Mouse (Mus musculus) c-Kit-positive CD71-positive TER-119-positive erythroid progenitor cells, embryonic 14.5 days (primary cell): ENCODE measurements around the gene Glb1.

Experiments used
- DNase-seq: peaks from one replicate; pipeline ENCODE4 v3.0.0-alpha.2; 2013; ENCODE audit warnings: low spot score

Glb1 gene

GRCm38 (mm10) chr9:114395258-114395657, 5.6 kb upstream of the Glb1 start:
- DNase-seq: no peak

DNA sequence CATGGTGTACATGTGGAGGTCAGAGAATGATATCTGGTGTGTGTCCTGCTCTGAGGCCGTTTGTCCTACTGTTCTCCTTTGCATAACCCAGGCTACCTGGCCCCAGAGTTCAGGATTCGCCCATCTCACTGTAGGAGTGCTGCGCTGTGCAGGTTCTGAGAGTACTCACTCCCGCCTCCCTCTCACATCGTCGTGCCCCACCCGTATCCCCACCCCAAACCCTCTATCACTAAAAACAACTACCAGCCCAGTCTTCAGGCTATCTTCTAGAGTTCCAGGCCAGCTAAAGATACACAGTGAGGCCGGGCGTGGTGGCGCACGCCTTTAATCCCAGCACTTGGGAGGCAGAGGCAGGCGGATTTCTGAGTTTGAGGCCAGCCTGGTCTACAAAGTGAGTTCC, 1.2 kb upstream of the Glb1 start:
- no peak for DNase-seq

- DNase-seq: no peak
Measured at GRCm38 (mm10) chr9:114400588-114400948, 308 bp upstream of the Glb1 start.

- peak; percentile 46 for DNase-seq
Measured at GRCm38 (mm10) chr9:114401685-114402080, 807 bp downstream of the Glb1 start.

- DNase-seq: no peak
Measured at GRCm38 (mm10) chr9:114407676-114408075, 6.8 kb downstream of the Glb1 start.

- DNase-seq: no peak
Measured at GRCm38 (mm10) chr9:114410313-114410862, 9.5 kb downstream of the Glb1 start.

DNA sequence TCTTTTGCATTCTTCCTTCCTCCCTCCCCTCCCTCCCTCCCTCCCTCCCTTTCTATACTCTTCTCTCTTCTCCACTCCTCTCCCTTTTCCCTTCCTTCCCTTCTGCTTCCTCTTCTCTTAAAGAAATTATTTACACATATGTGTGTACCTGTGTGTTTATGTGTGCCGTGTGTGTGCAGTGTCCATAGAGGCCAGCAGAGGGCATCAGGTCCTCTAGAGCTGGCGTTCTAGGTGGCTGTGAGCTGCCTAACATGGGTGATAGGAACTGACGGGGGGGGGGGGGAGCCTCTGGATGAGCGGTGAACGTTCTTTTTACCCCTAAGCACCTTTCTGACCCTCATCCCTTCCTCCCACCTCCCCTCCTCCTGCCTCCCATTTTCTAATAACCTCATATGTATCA, 10.4 kb downstream of the Glb1 start:
- DNase-seq: no peak

DNA sequence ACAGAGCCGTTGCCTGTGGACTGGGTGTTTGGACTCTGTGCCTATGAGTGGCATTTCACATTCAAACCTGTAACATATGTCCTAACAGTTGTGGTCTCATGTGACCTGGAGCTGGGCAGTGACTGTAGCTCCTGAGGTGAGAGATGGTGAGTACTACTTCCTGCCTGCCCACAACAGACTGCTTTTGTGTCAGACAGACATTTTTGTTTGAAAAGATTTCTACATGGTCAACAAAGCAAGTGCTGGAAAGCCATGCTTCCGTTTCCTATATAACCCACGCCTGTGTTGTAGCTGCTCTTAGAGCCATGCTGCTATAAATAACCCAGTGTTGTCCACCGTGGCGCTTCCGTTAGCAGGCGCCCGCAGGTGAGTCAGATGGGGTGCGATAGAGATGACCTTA, 11.5 kb downstream of the Glb1 start:
- no peak for DNase-seq

GRCm38 (mm10) chr9:114413866-114414265, 13.0 kb downstream of the Glb1 start:
- no peak for DNase-seq

DNA sequence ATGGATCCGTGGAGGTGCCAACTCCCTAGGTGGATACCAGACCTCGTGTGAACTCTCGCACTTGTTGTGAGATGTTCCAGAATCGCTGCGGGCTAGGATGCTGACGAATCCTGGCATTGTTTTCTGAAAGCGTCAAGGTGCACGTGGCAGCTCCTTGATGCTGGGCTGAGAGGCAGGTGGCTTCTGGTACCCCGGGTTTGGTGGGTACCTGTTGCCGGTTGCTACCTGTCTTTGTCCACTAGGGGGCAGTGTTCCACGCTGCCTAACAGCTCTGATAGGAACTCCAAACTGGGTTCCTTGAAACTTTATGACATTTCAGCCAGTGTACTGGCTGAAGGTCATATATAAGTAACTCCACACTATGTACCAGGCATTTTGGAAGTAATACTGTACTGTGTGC, 14.8 kb downstream of the Glb1 start:
- DNase-seq: peak; percentile 58

DNA sequence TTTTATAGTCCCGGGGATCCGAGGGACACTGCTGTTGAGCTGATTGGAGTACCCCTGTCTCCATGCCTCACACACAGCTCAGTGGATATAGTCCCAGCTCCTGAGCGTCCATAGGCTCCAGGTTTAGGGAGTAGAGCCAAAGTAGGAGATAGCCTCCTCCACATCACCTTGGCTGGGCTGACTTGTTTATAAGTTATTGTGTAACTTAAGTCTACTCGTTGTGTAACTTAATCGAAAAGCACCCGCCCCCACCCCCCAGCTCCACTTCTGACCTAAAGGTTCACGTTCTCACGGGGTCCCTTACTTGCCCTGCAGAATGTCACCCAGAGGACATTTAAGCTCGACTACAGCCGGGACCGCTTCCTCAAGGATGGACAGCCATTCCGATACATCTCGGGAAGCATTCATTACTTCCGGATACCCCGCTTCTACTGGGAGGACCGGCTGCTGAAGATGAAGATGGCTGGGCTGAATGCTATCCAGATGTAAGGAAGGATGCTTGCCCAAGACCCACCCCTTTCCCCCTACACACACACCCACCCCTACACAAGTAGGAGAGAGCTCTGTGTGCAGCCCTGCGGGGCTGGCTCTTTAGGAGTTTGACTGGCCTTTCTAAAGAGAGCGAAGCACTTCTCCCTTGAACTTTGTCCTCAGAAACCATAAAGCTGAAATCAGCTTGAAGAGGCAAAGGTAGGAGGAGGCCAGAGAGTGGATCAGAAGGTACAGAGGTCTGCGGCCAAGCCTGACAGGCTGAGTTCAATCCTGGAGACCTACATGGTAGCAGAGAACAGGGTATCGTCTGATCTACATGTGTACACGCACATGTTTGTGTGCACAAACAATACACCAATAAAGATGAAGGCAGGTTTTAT, 16.0 kb downstream of the Glb1 start:
- no peak for DNase-seq

DNA sequence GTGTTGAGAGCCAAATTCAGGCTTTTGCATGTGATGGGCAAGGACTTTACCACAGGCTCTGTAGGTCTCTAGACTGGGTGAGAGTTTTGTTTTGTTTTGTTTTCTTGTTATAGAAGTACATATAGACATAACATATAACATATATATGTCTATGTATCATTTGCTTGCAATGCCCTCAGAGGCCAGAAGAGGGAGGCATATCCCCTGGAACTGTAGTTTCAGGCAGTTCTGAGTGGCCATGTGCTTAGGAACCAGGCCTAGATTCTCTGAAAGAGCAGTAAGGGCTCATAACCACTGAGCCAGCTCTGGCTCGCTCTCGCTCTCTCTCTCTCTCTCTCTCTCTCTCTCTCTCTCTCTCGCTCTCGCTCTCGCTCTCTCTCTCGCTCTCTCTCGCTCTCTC, 17.3 kb downstream of the Glb1 start:
- DNase-seq: peak; percentile 65

GRCm38 (mm10) chr9:114420443-114420842, 19.6 kb downstream of the Glb1 start:
- no peak for DNase-seq

DNA sequence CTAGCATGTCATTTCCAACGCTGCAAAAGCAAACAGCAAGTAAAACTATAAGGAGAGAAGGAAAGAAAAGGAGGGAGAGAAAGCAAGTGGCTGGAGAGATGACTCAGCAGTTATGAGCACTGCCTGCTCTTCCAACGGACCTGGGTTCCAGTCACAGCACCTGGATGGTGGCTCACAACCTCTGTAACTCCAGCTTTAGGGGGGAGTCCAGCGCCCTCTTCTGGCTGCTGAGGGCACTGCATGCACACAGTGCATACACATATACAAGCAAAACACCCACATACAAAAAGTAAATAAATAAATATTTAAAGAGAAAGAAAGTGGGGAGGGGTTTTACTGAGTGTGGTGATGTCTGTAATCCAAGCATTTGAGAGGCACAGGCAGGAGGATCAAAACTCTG, 20.2 kb downstream of the Glb1 start:
- DNase-seq: no peak

- DNase-seq: no peak
Measured at GRCm38 (mm10) chr9:114421797-114422196, 20.9 kb downstream of the Glb1 start.

DNA sequence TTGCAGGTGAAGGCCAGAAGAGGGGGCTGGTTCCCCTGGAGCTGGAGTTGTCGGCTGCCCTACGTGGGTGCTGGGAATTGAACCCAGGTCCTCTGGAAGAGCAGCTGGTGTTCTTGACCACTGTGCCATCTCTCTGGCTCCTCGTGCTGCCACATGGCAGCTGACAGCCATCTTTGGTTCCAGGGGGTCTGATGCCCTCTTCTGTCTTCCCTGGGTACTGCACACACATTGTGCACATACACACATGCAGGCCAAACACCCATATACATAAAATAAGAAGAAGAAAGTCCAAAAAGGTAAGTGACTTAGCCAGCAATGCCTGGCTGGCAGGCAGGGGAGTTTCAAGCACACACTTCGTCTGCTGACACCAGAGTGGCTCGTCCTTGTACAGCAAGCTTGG, 24.7 kb downstream of the Glb1 start:
- no peak for DNase-seq

DNA sequence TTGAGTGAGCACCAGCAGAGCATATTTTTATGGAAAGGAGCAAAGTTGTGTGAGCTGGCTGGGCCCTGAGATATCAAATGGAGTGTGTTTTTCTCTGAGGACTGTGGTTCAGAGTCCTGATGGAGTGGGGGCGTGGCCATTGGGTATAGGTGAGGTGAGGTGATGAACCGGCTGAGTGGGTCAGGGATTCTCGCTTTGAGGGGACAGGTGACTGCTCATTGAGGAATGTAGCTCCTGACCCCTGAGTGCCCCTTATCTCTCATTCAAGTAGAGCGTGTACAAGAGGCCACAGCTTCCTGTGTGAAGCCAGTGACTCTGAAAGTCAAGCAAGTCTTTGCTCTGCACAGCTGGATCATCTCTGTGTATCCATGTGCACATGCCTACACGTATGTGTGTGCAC, 25.3 kb downstream of the Glb1 start:
- no peak for DNase-seq

- DNase-seq: no peak
Measured at GRCm38 (mm10) chr9:114427425-114427824, 26.5 kb downstream of the Glb1 start.

- peak; percentile 10 for DNase-seq
Measured at GRCm38 (mm10) chr9:114428103-114428834, 27.4 kb downstream of the Glb1 start.

- no peak for DNase-seq
Measured at GRCm38 (mm10) chr9:114435668-114436067, 34.8 kb downstream of the Glb1 start.

DNA sequence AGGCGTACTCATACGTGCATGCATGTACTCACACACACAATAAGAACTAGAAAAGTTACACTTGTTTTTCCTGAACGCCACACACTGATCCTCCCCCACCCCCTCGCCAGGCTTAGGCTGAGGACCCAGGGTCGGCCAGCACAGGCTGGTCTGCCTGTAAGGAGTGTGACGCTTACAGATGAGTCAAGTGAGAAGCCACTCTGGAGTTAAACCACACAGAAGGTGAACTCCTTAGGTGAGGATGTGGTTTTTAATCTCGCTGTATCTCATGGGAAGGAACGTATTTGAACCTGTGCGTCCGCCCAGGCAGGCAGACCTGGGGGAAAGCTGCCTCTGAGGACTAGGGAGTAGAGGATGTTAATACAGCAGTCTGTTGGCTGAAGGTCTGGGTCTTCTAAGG, 39.7 kb downstream of the Glb1 start:
- no peak for DNase-seq

DNA sequence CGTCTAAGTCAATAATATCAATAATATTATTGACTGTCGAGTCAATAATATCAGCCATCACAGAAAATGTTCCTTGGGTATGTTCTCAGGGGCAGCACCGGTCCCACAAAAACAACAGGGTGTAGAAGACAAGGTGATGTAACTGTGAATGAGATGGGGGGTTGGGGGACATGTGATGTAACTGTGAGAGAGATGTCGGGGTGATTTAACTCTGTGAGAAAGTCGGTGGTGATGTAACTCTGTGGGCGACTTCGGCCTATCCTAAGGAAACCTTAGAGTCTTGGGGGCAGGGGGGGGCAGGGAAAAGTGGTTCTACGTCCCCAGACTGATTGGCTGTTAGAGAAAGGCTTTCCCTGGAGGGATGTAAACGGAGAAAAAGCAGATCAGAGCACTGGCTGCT, 41.3 kb downstream of the Glb1 start:
- DNase-seq: no peak

- no peak for DNase-seq
Measured at GRCm38 (mm10) chr9:114442893-114443292, 42.0 kb downstream of the Glb1 start.
